Mouse (Mus musculus) neutrophil, adult 5-6 weeks (primary cell): ENCODE results near the gene Cap2. TPM values are rescaled to one million over a fixed set of nuclear protein-coding genes. Genes with fewer than 3 reads are reported as not detected.
A peak's percentile ranks its signal among the peaks of the same experiment; 100 is the strongest.

Source experiments
- ATAC-seq: fragments of 151-379, 151-347 bp; 2 replicates; pipeline ENCODE4 v1.8.0; 2017; ENCODE audit warnings: mild to moderate bottlenecking, moderate TSS enrichment; ENCODE audit not compliant: insufficient number of reproducible peaks, poor library complexity, low FRiP score, severe bottlenecking; ENCODE audit errors: extremely low read depth
- total RNA-seq: library from RNA; stranded (forward); fragments of 200-1000 nt; gene quantifications from 2 replicates; pipeline ENCODE4 v1.2.3, GENCODE M21; 2017

Gene Cap2
- total RNA-seq = 0.23 and 0.61 TPM in 2 replicates

- 0 out of 2 replicates have a peak, but pooled peaks have one; percentile 19 for ATAC-seq
Measured at GRCm38 (mm10) chr13:46501800-46502389, at the start of gene Cap2. Gene Cap2, plus strand, starts transcription at chr13:46501848.

GRCm38 (mm10) chr13:46459546-46459945 is 42.1 kb upstream of the Cap2 start:
- ATAC-seq = no peak

- ATAC-seq = no peak
Measured at GRCm38 (mm10) chr13:46462280-46462679, 39.4 kb upstream of the Cap2 start.

- ATAC-seq = no peak
Measured at GRCm38 (mm10) chr13:46463764-46464163, 37.9 kb upstream of the Cap2 start.

- ATAC-seq = no peak
Measured at GRCm38 (mm10) chr13:46468251-46468650, 33.4 kb upstream of the Cap2 start.

GRCm38 (mm10) chr13:46469536-46469935 is 32.1 kb upstream of the Cap2 start:
- no peak for ATAC-seq

GRCm38 (mm10) chr13:46481271-46481670 is 20.4 kb upstream of the Cap2 start:
- ATAC-seq = no peak

GRCm38 (mm10) chr13:46485605-46486004 is 16.0 kb upstream of the Cap2 start:
- ATAC-seq = no peak

- ATAC-seq = no peak
Measured at GRCm38 (mm10) chr13:46488166-46488565, 13.5 kb upstream of the Cap2 start.

- ATAC-seq = no peak
Measured at GRCm38 (mm10) chr13:46490644-46491043, 11.0 kb upstream of the Cap2 start.

- no peak for ATAC-seq
Measured at GRCm38 (mm10) chr13:46502390-46502891, 793 bp downstream of the Cap2 start.

GRCm38 (mm10) chr13:46507944-46508343 is 6.3 kb downstream of the Cap2 start:
- no peak for ATAC-seq

- no peak for ATAC-seq
Measured at GRCm38 (mm10) chr13:46508823-46509222, 7.2 kb downstream of the Cap2 start.

GRCm38 (mm10) chr13:46510460-46510859 is 8.8 kb downstream of the Cap2 start:
- ATAC-seq = no peak

GRCm38 (mm10) chr13:46514484-46514883 is 12.8 kb downstream of the Cap2 start:
- ATAC-seq = no peak

- ATAC-seq = no peak
Measured at GRCm38 (mm10) chr13:46515120-46515523, 13.5 kb downstream of the Cap2 start.

GRCm38 (mm10) chr13:46515524-46515923 is 13.9 kb downstream of the Cap2 start:
- ATAC-seq = no peak

GRCm38 (mm10) chr13:46516183-46516582 is 14.5 kb downstream of the Cap2 start:
- no peak for ATAC-seq

GRCm38 (mm10) chr13:46517211-46517685 is 15.6 kb downstream of the Cap2 start:
- ATAC-seq = no peak

- ATAC-seq = peak; percentile 64; the same call in 1 of the 2 replicates
Measured at GRCm38 (mm10) chr13:46521482-46521881, 19.8 kb downstream of the Cap2 start.

- ATAC-seq = no peak
Measured at GRCm38 (mm10) chr13:46522798-46523197, 21.1 kb downstream of the Cap2 start.
